Mouse (Mus musculus): ENCODE data around the gene Rplp0. TPM values are rescaled to one million over a fixed set of nuclear protein-coding genes. Genes with fewer than 3 reads are reported as not detected.

The Rplp0 gene
- 2,995 and 3,136 TPM in 2 replicates for polyA plus RNA-seq (2012)

GRCm38 (mm10) chr5:115559237-115560101 lies at the start of gene Rplp0:
TSS of gene Rplp0 (plus strand) at chr5:115559467.

GRCm38 (mm10) chr5:115564737-115565393 lies 5.6 kb downstream of the Rplp0 start, which contains the start of gene Gcn1l1:
TSS of gene Gcn1l1 (plus strand) at chr5:115565254.

Other genes starting within 250 kb of the Rplp0 start
- gene Srsf9, start 232.3 kb upstream of the Rplp0 start, polyA plus RNA-seq (2012), result 74.0 and 79.8 TPM in 2 replicates
- gene Gatc, start 218.3 kb upstream of the Rplp0 start, polyA plus RNA-seq (2012), result 11.6 and 11.8 TPM in 2 replicates
- 4.6 and 6.1 TPM in 2 replicates for gene Triap1, start 218.2 kb upstream of the Rplp0 start, polyA plus RNA-seq (2012)
- gene Cox6a1, start 210.5 kb upstream of the Rplp0 start, polyA plus RNA-seq (2012), result 1,870 and 2,088 TPM in 2 replicates
- gene Msi1, start 129.9 kb upstream of the Rplp0 start, polyA plus RNA-seq (2012), result not detected in 2 replicates
- not detected in 2 replicates for gene Pla2g1b, start 93.2 kb upstream of the Rplp0 start, polyA plus RNA-seq (2012)
- gene Sirt4, start 74.7 kb upstream of the Rplp0 start, polyA plus RNA-seq (2012), result 6.3 and 8.1 TPM in 2 replicates
- 230 and 240 TPM in 2 replicates for gene Pxn, start 52.8 kb upstream of the Rplp0 start, polyA plus RNA-seq (2012)
- gene Gcn1l1, start 5.8 kb downstream of the Rplp0 start, polyA plus RNA-seq (2012), result 44.7 and 58.8 TPM in 2 replicates
- gene Rab35, start 72.4 kb downstream of the Rplp0 start, polyA plus RNA-seq (2012), result 44.4 and 49.8 TPM in 2 replicates
- 4.7 and 7.9 TPM in 2 replicates for gene Bicdl1, start 172.2 kb downstream of the Rplp0 start, polyA plus RNA-seq (2012)

All from megakaryocyte-erythroid progenitor cell, adult 5 weeks (primary cell).